Mouse (Mus musculus): ENCODE measurements around the gene Rbm43. TPM values are rescaled to one million over a fixed set of nuclear protein-coding genes. Genes with fewer than 3 reads are reported as not detected.
"Not testable (repeated sequence)": the region's sequence is repeated elsewhere in the genome, so short reads cannot be mapped to it uniquely, and the experiment has no call there.

The Rbm43 gene
- polyA plus RNA-seq, 1 experiment from 2014 or later = 11.7 TPM

DNA sequence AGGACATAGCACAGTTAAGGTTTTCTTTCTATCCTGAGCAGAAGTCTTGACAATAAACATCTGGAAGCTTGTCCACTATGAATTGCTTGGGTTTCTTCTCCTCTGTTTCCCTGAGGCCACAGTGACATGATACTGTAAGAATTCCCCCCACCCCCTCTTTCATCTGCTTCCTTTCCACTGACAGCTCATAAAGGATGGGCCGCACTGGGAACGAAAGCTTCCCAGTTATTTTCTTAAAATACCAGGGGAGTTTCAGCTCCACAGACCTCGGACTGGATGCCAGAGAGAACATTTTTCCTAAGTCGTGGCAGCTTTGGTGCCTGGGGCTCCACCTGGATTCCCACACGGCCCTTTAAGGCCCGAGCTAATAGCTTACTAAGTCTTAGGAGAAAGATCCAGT, 22.2 kb downstream of the Rbm43 start:
- no peak overlapping the region for H3K9ac ChIP-seq
- H3K4me3 ChIP-seq = no peak overlapping the region
- H3K27ac ChIP-seq (ENCODE audit: poor library complexity, severe bottlenecking) = no peak overlapping the region
- H3K36me3 ChIP-seq = no peaks in the 10 kb centered on the region
- peaks cover 9% of the 10 kb centered on the region; the same call in 1 of the 2 replicates for H3K4me1 ChIP-seq (replicated peaks)
- whole genome bisulfite sequencing = 25% methylated on average over 6 of the region's 6 CpGs
- no peaks in the 10 kb centered on the region for H3K9me3 ChIP-seq (replicated peaks)
- ATAC-seq (ENCODE audit: insufficient number of reproducible peaks, low FRiP score) = no peak
- H3K27me3 ChIP-seq (replicated peaks) = no peaks in the 10 kb centered on the region
- H3K4me2 ChIP-seq = no peak overlapping the region; the same call in 1 of the 2 replicates

GRCm38 (mm10) chr2:51911864-51912263, 23.1 kb downstream of the Rbm43 start:
- H3K27ac ChIP-seq (ENCODE audit: poor library complexity, severe bottlenecking) = no peak overlapping the region
- no peak overlapping the region for H3K9ac ChIP-seq
- 83% methylated on average over 2 of the region's 2 CpGs for WGBS

GRCm38 (mm10) chr2:51907538-51908110, 27.3 kb downstream of the Rbm43 start:
- Histone ChIP-seq H3K9ac (no peak overlapping the region), H3K9me3 (replicated peaks) (no peaks in the 10 kb centered on the region), H3K4me2 (no peak overlapping the region), H3K27ac (ENCODE audit: poor library complexity, severe bottlenecking) (no peak overlapping the region), H3K4me3 (no peak overlapping the region), H3K36me3 (no peaks in the 10 kb centered on the region), H3K4me1 (replicated peaks) (peaks cover 5% of the 10 kb centered on the region; the same call in 1 of the 2 replicates), H3K27me3 (replicated peaks) (no peaks in the 10 kb centered on the region)
- ATAC-seq (ENCODE audit: insufficient number of reproducible peaks, low FRiP score) = no peak
- WGBS = 67% methylated on average over 4 of the region's 4 CpGs

More at GRCm38 (mm10) chr2:51911864-51912263, 23.1 kb downstream of the Rbm43 start:
- no peak overlapping the region for H3K4me3 ChIP-seq
- no peaks in the 10 kb centered on the region for H3K36me3 ChIP-seq
- H3K4me1 ChIP-seq (replicated peaks) = peaks cover 9% of the 10 kb centered on the region; the same call in 1 of the 2 replicates
- H3K27me3 ChIP-seq (replicated peaks) = no peaks in the 10 kb centered on the region
- ATAC-seq (ENCODE audit: insufficient number of reproducible peaks, low FRiP score) = no peak
- H3K9me3 ChIP-seq (replicated peaks) = no peaks in the 10 kb centered on the region
- H3K4me2 ChIP-seq = no peak overlapping the region

DNA sequence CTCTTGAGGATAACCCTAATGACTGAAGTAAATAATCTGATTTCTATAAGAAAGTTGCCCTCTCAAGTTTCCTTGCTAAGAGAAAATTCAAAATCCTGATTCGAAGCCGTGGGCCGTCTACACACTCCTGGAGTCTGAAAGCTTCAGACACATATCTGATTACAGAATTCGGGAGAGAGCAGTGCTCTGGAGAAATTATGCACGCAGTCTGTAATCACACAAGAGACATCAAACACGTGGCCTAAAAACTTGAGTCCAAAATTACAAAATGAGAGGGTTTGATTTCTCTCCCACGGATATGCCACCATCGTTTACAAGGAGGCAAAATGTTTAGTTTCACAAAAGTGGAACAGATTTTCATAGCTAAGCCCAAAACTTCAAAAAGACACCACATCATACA, 29.3 kb downstream of the Rbm43 start:
- no peaks in the 10 kb centered on the region for H3K27me3 ChIP-seq (replicated peaks)
- H3K9ac ChIP-seq = no peak overlapping the region
- H3K4me2 ChIP-seq = no peak overlapping the region
- WGBS = 83% methylated on average over 8 of the region's 8 CpGs
- H3K27ac ChIP-seq (ENCODE audit: poor library complexity, severe bottlenecking) = no peak overlapping the region
- no peak overlapping the region for H3K4me3 ChIP-seq
- no peaks in the 10 kb centered on the region for H3K4me1 ChIP-seq (replicated peaks)
- no peak for ATAC-seq (ENCODE audit: insufficient number of reproducible peaks, low FRiP score)
- H3K36me3 ChIP-seq = no peaks in the 10 kb centered on the region
- H3K9me3 ChIP-seq (replicated peaks) = no peaks in the 10 kb centered on the region

GRCm38 (mm10) chr2:51892411-51892901, 42.5 kb downstream of the Rbm43 start:
- Histone ChIP-seq H3K27ac (ENCODE audit: poor library complexity, severe bottlenecking) (no peak overlapping the region), H3K4me2 (no peak overlapping the region), H3K4me1 (replicated peaks) (no peaks in the 10 kb centered on the region), H3K27me3 (replicated peaks) (no peaks in the 10 kb centered on the region), H3K9ac (no peak overlapping the region), H3K4me3 (no peak overlapping the region), H3K9me3 (replicated peaks) (0 out of 2 replicates have a peak, but pooled peaks cover 6% of the 10 kb centered on the region), H3K36me3 (no peaks in the 10 kb centered on the region)
- 69% methylated on average over 12 of the region's 12 CpGs for WGBS
- no peak for ATAC-seq (ENCODE audit: insufficient number of reproducible peaks, low FRiP score)

- Histone ChIP-seq H3K27ac (ENCODE audit: poor library complexity, severe bottlenecking) (no peak overlapping the region), H3K4me3 (no peak overlapping the region), H3K9me3 (replicated peaks) (0 out of 2 replicates have a peak, but pooled peaks cover 6% of the 10 kb centered on the region), H3K4me1 (replicated peaks) (no peaks in the 10 kb centered on the region), H3K27me3 (replicated peaks) (no peaks in the 10 kb centered on the region), H3K9ac (no peak overlapping the region), H3K36me3 (no peaks in the 10 kb centered on the region), H3K4me2 (no peak overlapping the region)
- WGBS = 83% methylated on average over 4 of the region's 4 CpGs
- ATAC-seq (ENCODE audit: insufficient number of reproducible peaks, low FRiP score) = no peak
Observed at GRCm38 (mm10) chr2:51890961-51891360, 44.0 kb downstream of the Rbm43 start.

DNA sequence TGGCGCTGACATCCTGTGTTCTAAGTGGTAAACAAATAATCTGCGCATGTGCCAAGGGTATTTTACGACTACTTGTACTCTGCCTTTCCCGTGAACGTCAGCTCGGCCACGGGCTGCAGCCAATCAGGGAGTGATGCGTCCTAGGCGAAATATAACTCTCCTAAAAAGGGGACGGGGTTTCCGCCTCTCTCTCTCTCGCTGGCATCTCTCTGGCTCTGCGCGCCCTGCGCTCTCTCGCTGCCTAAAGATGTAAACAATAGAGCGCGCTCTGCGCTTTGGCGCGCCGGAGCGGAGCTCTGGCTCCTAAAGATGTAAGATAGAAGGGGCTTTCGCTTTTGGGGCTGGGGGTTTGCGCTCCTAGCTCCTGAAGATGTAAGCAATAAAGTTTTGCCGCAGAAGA, 44.8 kb downstream of the Rbm43 start:
- not testable (repeated sequence) for H3K9ac ChIP-seq; H3K4me3 ChIP-seq; ATAC-seq (ENCODE audit: insufficient number of reproducible peaks, low FRiP score); H3K27me3 ChIP-seq (replicated peaks); H3K36me3 ChIP-seq; H3K4me2 ChIP-seq; H3K4me1 ChIP-seq (replicated peaks); H3K27ac ChIP-seq (ENCODE audit: poor library complexity, severe bottlenecking)
- H3K9me3 ChIP-seq (replicated peaks) = peaks cover 12% of the 10 kb centered on the region; the same call in 1 of the 2 replicates
- 94% methylated on average over 21 of the region's 26 CpGs for WGBS

GRCm38 (mm10) chr2:51880143-51880542, 54.8 kb downstream of the Rbm43 start:
- Histone ChIP-seq H3K4me3 (no peak overlapping the region), H3K27me3 (replicated peaks) (no peaks in the 10 kb centered on the region), H3K27ac (ENCODE audit: poor library complexity, severe bottlenecking) (no peak overlapping the region), H3K4me1 (replicated peaks) (no peaks in the 10 kb centered on the region), H3K4me2 (no peak overlapping the region), H3K9me3 (replicated peaks) (no peaks in the 10 kb centered on the region; the same call in 1 of the 2 replicates), H3K36me3 (no peaks in the 10 kb centered on the region), H3K9ac (no peak overlapping the region)
- ATAC-seq (ENCODE audit: insufficient number of reproducible peaks, low FRiP score) = no peak
- 74% methylated on average over 1 of the region's 1 CpGs for WGBS

Other genes starting within 250 kb of the Rbm43 start
- gene Nmi, start 38.3 kb upstream of the Rbm43 start, polyA plus RNA-seq (2016; fragmentation: Nextera tagmentation; extraction: Ambion mirVana) = 10.5 and 14.0 TPM in 2 replicates
- 4.9 and 5.7 TPM in 2 replicates for gene Tnfaip6, start 102.8 kb upstream of the Rbm43 start, polyA plus RNA-seq (2016; fragmentation: Nextera tagmentation; extraction: Ambion mirVana)
- 33.0 and 34.6 TPM in 2 replicates for gene Rif1, start 137.7 kb upstream of the Rbm43 start, polyA plus RNA-seq (2016; fragmentation: Nextera tagmentation; extraction: Ambion mirVana)

Data from heart, embryonic 12.5 days (tissue).